Mouse (Mus musculus) adrenal gland, adult 8-10 months (tissue): ENCODE results near the gene Igfbpl1. TPM values are rescaled to one million over a fixed set of nuclear protein-coding genes. Genes with fewer than 3 reads are reported as not detected.
A peak's percentile ranks its signal among the peaks of the same experiment; 100 is the strongest.

ENCODE experiments used
- DNase-seq: peaks from one replicate; pipeline ENCODE4 v3.0.0; 2022
- total RNA-seq, 4 experiments: library from RNA; stranded (reverse); gene quantifications; 2 replicates each; pipeline ENCODE4 v1.2.4; 2022

The Igfbpl1 gene
- total RNA-seq, 4 experiments from 2014 or later = 0.20 to 0.67 (median 0.26) TPM

DNA sequence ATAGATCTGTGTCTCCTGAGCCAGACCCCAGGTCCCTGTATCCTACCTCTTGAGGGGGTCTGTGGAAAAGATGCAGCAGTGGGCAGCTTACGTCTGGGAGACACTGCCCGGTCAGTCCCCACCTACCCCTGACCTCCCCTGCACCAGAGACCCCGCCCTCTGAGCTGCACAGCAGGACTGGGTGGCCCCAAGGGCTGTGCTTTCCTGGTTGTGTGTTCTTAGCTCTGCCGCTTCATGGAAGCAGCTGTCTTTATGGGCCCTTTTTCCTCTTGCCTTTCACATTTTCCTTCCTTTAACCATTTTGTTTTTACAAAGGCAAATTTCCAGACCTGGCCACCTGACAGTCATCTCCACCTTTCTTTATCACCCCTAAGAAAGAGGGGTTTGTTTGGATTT, 56.1 kb downstream of the Igfbpl1 start:
- DNase-seq = no peak

DNA sequence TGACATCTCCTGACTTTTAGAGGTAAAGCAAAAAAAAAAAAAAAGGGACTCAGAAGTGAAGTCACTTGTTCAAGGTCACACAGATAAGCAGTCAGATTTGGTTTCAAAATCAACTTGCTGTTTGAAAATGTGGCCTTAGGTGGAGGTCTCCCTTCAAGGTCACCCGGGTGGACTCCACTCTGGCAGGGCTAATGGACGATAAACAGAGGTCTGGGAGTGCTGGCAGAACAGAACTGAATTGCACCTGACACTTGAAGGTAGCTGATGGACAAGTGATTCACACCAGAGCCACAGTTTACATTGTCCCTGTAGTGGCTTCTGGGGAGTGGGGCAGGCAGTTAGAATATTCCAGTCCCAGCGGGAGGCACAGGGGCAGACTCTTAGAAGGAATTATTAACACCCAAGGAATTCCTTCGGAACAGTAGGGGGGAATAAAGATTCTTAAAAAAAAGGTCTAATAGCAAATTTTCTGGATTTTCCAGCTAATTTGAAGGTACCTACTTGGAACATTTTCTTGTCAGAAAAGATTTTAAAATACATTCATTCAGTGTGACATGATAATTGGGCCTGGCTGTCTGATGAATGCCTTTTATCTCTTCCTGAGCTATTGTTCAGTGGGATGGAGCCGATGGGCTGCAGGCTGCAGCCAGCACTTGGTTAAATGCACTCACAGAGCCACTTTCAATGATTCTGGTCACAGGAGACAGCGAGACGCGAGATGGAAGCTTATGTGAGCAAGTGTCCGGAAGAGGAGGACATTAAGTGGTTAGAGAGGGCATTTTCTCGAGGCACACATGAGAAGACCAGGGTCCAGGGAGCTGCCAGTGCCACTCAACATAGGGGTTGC, 56.7 kb downstream of the Igfbpl1 start:
- peak; percentile 42 for DNase-seq

DNA sequence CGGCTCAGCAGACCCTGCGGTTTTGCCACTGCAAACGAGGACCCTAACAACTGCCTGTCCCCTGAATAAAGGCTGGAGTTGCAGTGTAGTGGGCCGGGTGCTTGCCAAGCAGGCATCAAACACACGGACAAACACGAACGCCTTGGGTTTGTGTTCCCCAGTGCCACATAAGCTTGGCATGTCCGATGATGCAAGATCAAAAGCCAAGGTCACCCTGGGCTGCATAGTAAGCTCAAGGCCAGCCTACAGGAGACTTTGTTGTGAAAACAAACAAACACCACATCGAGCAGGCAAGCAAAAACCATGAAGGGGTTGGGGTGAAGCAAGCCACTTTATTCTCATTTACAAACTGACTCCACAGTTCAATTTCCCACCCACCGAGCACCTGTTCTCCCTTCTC, 57.6 kb downstream of the Igfbpl1 start:
- DNase-seq = peak; percentile 35

DNA sequence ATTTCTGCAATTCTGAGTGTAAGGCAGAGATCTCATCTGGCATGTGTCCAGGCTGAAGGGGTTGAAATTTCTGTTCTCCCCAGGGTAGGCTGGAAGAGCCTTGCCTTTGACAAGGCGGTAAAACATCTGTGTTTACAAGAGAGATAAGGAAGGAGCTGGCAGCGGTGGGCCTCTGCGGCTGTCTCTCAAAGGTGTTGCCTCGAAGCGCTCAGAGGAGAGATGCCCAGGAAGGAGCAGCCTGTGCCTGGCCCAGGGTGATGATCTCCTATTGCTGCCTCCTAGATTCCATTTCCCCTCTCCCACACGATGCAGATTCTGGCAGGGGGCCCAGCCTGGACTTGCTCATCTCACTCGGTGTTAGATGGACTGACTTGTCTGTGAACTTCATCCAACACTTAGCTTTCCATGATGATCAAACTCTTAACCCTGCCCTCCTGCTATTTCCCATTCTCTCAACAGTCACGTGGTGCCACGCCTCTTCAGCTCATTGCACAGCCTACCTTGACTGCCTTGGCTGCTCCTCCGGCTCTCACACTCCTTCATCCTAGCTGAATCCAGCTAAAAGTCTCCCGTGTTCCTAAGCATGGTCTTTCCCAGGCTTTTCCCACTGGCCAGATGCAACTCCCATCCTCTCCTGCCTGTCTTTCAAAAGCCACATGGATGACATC, 58.7 kb downstream of the Igfbpl1 start:
- DNase-seq = no peak

DNA sequence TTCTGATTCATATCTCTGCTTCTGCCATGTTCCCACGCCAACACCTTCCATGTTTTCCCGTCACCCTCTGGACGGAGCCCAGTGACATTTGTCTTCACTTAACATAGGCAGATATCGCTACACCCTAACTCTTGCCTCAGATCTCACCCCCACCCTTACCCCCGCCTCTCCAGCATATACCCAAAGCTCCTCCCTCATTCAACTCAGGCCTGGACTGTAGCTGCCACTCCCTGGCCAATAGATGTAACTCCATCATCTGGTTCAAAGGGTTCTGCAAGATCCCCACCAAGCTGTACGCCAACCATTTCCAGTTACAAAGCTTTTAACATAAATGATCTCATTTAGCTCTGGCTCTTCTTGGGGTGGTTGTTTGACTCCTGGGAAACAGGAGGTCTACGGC, 59.9 kb downstream of the Igfbpl1 start:
- DNase-seq = no peak

DNA sequence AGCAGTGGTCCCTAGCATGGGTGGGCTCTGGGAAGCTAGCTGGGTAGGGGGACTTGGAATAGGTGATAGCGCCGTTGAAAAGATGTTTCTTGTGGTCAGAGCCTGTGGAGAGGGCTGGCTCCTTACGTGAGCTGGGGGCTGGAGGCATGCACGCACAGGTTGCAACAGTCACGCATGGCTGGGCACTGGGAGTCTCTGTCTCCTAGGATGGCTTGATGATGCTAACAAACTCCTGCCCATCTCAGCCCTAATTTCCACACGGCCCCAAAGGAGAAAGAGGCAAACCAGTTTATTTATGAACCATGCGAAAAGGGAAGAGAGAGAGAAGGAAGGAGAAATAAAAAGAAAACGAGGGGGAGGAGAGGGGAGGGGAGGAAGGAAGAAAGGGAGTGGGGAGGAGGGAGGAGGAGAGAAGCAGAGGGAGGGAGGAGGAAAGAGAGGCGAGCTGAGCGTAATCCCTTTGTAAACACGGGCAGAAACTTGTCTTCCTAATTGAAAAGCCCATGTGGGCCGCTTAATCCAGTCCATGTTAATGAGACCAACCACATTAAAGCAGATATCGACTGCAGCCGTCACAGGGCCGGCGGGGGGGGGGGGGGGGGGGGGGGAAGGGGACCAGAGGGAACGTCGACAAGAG, 61.0 kb downstream of the Igfbpl1 start:
- no peak for DNase-seq

DNA sequence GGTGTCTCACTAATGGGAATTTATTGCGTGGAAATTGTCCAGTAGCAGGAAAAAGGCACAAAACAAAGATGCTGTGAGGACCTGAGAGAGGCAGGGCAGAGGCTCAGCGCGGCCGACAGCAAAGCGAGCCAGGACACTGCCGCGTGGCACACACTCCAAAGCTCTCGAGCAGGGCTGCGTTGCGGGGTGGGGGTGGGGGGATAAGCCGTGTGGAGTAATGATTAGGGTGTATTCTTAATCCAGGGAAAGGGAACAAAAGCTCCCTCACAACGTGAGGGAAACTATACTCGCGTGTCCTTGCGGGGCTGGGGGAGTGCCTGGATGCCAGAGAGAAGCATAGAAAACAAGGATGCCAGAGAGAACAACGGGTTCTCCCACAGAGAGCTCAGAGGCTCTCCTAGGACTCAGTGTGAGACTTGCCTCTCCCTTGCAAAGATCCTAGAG, 61.6 kb downstream of the Igfbpl1 start:
- no peak for DNase-seq

DNA sequence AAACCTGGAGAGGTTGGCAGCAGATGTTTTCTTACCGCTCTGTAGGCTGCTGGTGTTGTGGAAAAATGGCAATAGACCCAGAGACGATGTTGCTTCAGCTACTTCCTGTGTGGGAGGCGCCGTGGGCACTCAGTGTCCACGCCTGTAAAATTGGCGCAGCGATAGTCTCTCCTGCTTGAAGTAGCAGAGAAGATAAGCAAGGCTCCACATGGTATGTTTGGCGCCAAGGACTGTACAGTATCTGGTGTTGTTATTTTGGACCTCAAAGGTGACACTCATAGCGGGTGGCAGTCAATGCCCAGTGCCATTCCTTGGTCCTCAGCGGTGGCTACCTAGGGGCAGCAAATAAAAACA, 62.6 kb downstream of the Igfbpl1 start:
- no peak for DNase-seq

DNA sequence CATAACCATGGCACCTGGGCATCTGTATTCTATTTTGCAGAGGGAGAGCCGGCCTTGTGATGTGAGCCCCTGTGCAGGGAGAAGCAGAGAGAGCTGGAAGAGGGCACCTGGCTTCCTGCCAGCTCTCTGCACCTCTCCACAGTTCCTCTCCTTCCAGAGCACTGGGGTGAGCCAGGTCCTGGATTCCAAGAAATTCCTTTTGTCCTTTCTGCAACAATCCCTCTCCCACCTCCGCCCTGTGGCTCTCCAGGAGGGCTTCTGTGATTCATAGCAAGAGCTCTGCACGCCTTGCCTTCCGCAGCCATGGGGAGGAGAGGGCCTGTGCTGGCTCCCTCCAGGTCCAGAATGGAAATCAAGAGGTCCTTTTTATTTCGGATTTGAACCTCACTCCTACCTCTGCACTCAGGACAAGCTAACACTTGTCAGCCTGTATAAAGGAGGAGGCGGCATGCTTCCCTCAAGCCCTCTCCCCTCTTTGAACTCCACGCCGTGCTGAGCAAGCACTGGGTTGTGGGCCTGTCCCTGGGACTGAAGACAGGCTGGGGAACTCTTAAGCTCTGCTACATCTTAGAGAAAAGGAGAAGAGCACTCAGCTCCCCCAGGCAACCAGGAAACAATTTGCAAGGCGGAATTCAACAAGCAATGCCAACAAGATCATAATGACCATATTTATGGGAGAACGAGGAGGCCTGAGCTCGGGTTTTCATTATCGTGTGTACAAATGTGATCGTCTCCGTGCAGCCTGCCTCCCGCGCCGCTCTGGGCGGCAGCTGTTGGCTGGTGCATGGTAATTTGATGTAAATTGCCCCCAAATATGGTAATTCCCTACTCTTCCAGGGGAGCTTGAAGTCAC, 63.2 kb downstream of the Igfbpl1 start:
- DNase-seq = no peak

DNA sequence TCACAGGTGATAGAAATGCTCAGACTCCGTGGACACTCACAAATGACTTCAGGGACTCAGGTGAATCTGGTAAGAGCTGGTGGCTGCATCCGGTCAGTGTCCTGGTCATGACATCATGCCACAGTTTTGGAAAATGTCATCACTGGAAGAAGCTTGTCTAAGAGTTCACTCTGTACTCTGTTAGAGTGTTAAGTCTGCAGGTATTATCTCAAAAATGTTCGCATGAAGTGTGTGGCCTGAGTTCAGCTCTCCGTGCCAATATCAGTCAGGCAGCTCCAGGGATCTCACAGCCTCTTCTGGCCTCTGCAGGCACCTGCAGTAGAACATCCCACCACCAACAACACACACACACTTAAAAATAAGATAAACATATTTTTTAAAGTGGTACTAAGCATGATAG, 64.1 kb downstream of the Igfbpl1 start:
- no peak for DNase-seq

Other genes with a start within 250 kb of the Igfbpl1 start
- 10 to 100 TPM; 39.2 to 46.2 (median 41.9) TPM for gene Aldh1b1, start 27.9 kb downstream of the Igfbpl1 start, total RNA-seq
- under 1 TPM; 0.31 to 0.58 (median 0.49) TPM for gene Stra6l, start 21.7 kb upstream of the Igfbpl1 start, total RNA-seq
- gene Ccdc180, start 63.4 kb upstream of the Igfbpl1 start, total RNA-seq = under 1 TPM in 3 of 4 experiments, not detected in 1; 0.08 to 0.59 (median 0.56) TPM
- 10 to 100 TPM; 30.0 to 39.1 (median 32.4) TPM for gene Tdrd7, start 138.4 kb upstream of the Igfbpl1 start, total RNA-seq
- gene Tmod1, start 212.0 kb upstream of the Igfbpl1 start, total RNA-seq = 10 to 100 TPM in 2 of 4 experiments, 1 to 10 TPM in 2; 4.5 to 14.8 (median 9.2) TPM